Mouse (Mus musculus) heart, adult 2 months (tissue): ENCODE data around the gene Atp6ap2. TPM values are rescaled to one million over a fixed set of nuclear protein-coding genes. Genes with fewer than 3 reads are reported as not detected.

Experiments used
- DNase-seq, 2 experiments: peaks; one replicate each; pipeline ENCODE4 v3.0.0; 2021
- H3K27ac ChIP-seq: fragments of 200-600 bp; 2 replicates; pipeline ENCODE4 v1.8.1; 2022
- H3K27me3 ChIP-seq: fragments of 200-500 bp; 2 replicates; pipeline ENCODE4 v1.6.1; 2012; ENCODE audit warnings: mild to moderate bottlenecking, low read length, inconsistent platforms, mixed read lengths; ENCODE audit not compliant: control insufficient read depth, insufficient read depth
- H3K36me3 ChIP-seq: fragments of 200-500 bp; 2 replicates; pipeline ENCODE4 v1.6.1; 2012; ENCODE audit warnings: low read length, inconsistent platforms; ENCODE audit not compliant: control insufficient read depth, insufficient read depth
- H3K4me1 ChIP-seq: fragments of 200-500 bp; 2 replicates; pipeline ENCODE4 v1.6.1; 2011; ENCODE audit warnings: low read length; ENCODE audit not compliant: control insufficient read depth, insufficient read depth
- H3K4me3 ChIP-seq: fragments of 200-600 bp; 2 replicates; pipeline ENCODE4 v1.8.1; 2022
- H3K79me2 ChIP-seq: fragments of 200-500 bp; replicated peaks from 2 replicates; pipeline ENCODE4 v1.6.1; 2012; ENCODE audit warnings: mild to moderate bottlenecking, inconsistent platforms, low read length, moderate library complexity, mixed read lengths; ENCODE audit not compliant: control insufficient read depth, insufficient read depth
- H3K9ac ChIP-seq: fragments of 200-500 bp; 2 replicates; pipeline ENCODE4 v1.6.1; 2012; ENCODE audit warnings: low read depth, mild to moderate bottlenecking, control low read depth, inconsistent platforms, low read length, mixed read lengths
- CTCF ChIP-seq: fragments of 200-600 bp; IDR thresholded peaks from 2 replicates; pipeline ENCODE4 v1.8.1; 2022; ENCODE audit warnings: antibody characterized with exemption, mild to moderate bottlenecking, moderate library complexity
- EP300 ChIP-seq: fragments of 200-500 bp; IDR thresholded peaks from 2 replicates; pipeline ENCODE4 v1.6.1; 2011; ENCODE audit warnings: low read depth, low read length, control low read depth; ENCODE audit not compliant: insufficient read depth
- POLR2A ChIP-seq: fragments of 200-500 bp; IDR thresholded peaks from 2 replicates; pipeline ENCODE4 v1.6.1; 2011; ENCODE audit warnings: mild to moderate bottlenecking, low read depth, low read length, control low read depth; ENCODE audit not compliant: insufficient read depth
- WGBS: fragments of 180-500 bp; shearing (Covaris S2); methylation state at CpG from one replicate; pipeline ENCODE4 v1.1.7; 2018; 5-methylcytosine and 5-hydroxymethylcytosine counted together
- intact Hi-C: fragments of 180-260 bp; cut with DNase I; formaldehyde crosslinking; loops from one replicate; pipeline ENCODE4 v1.15.1; 2025
- long read RNA-seq: library from polyadenylated mRNA; stranded (forward); transcript quantifications from one replicate; pipeline ENCODE4 v2.0.0, GENCODE M21; 2021
- polyA plus RNA-seq: library from polyadenylated mRNA; depleted of rRNA; stranded (reverse); fragments of >200 nt; gene quantifications from 2 replicates; pipeline ENCODE4 v1.2.3, GENCODE M21; 2012; rRNA removed
- total RNA-seq, 2 experiments: library from RNA; stranded (reverse); gene quantifications; 2 replicates each; pipeline ENCODE4 v1.2.3; 2021

Gene Atp6ap2
- total RNA-seq (10 to 100 TPM; 19.0 to 21.2 TPM), polyA plus RNA-seq (6.5 and 12.9 TPM in 2 replicates)
- long read RNA-seq, transcript Atp6ap2-201 (9 exons, 2,324 nt), result major isoform, 33 of 34 reads
- long read RNA-seq, partial matches to known transcripts, result 0 of 34 reads
- long read RNA-seq, other reads (novel, unspliced or antisense), result 1 of 34 reads

DNA sequence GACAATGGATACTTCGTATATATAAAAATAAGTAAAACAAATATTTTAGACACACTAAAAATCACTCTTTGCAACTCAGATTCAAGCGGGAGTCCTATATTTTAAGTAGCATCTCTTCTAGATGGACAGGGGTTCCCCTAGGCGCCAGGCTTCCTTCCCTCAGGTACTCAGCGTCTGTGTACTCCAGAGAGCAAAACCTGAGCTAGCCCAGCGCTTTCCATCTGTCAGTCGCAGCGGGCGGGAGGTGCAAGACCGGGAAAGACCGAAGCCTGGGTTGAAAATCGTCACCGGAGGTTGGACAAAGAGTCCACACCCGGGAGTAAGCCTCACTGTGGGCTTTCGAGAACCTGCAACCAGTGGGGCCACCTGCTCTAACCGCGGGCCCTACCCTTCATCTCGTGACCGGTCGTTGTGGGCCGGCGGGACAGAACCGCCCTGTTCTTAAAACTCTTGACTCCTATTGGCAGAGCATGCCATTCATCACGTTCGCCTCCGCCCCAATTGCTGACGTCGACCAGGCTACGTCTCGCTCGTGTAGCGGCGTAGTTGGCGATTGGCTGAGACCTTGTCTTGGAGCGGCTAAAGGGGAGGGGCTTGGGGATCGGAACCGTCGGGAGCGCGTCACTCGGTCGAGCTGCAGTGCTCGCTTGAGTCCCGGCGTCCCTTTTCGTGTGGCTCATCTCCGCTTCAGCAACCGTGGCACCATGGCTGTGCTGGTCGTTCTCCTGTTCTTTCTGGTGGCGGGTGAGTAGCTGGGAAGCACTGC is at the start of gene Atp6ap2:
Atp6ap2 (plus strand) TSS at position 610 of the 766 bp plus-strand sequence.
- WGBS, result 15% methylated on average over 49 of the region's 49 CpGs
- H3K27me3 ChIP-seq, result no peaks in the 10 kb centered on the region
- intact Hi-C loops, result no loop called here

DNA sequence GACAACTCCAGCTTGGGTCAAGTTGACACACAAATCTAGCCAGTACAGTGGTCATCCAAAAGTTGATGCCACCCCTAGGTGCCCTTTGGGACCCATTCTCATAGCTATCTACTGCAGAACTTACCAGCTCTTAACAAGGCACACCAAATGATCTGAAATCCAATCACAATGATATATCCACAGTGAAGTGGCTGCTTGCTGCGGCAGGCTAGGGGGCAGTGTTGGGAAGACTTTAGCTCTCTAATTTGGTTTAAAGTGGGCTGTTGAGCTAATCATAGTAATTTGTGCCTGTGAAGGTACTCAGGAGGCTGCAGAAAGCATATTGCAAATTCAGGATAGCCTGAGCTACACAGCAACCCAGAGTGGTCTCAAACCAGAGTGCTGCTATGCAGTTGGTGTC is 43.2 kb upstream of the Atp6ap2 start:
- TF ChIP-seq POLR2A (no peak), EP300 (no peak), CTCF (no peak)
- Histone ChIP-seq H3K27ac (no peak overlapping the region), H3K36me3 (no peaks in the 10 kb centered on the region), H3K27me3 (no peaks in the 10 kb centered on the region), H3K4me1 (no peaks in the 10 kb centered on the region), H3K9ac (no peak overlapping the region), H3K4me3 (no peak overlapping the region), H3K79me2 (no peaks in the 10 kb centered on the region)
- DNase-seq, result no peak
- intact Hi-C loops, result loop anchor here (10.0 kb wide), 1 partner anchor 310 kb away; no protein-coding TSS in a partner anchor
- 78% methylated on average over 1 of the region's 1 CpGs for WGBS

More for the DNA sequence above, at the start of gene Atp6ap2:
- peaks cover 9% of the 10 kb centered on the region for H3K4me1 ChIP-seq
- peak within 1 kb of the TSS; percentile 85 for H3K27ac ChIP-seq
- TF ChIP-seq EP300, result no peak
- peak; percentile 87 for TF ChIP-seq POLR2A
- peak; percentile 10; the same call in 1 of the 2 replicates for TF ChIP-seq CTCF
- H3K9ac ChIP-seq, result peak within 1 kb of the TSS; percentile 91
- no peaks in the 10 kb centered on the region for H3K79me2 ChIP-seq
- DNase-seq, result peak; percentile 91 to 94
- no peaks in the 10 kb centered on the region for H3K36me3 ChIP-seq
- H3K4me3 ChIP-seq, result peak within 1 kb of the TSS; percentile 72

DNA sequence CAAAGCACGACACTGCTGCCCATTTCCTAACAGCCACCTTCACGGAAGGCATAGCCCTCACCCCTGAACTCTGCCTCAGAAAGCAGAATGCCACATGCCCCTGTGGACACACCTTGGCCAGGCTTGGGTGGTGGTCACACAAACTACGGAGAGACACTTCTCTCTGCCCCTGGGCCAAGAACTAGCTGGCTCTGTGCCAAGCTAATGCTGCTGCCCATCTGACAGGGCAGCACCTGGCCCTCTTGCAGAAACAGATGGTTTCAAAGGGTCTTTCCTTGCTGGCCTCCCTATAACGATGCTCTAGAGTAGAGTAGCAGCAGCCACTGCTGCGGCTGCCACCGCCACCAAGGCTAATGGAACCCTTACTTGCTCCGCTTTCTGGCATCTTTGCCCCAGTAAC is 30.5 kb upstream of the Atp6ap2 start:
- H3K27ac ChIP-seq, result no peak overlapping the region
- TF ChIP-seq EP300 (no peak), CTCF (no peak), POLR2A (no peak)
- H3K4me3 ChIP-seq, result no peak overlapping the region
- no peaks in the 10 kb centered on the region for H3K79me2 ChIP-seq
- WGBS, result 83% methylated on average over 7 of the region's 7 CpGs
- no peak for DNase-seq
- no peak overlapping the region for H3K9ac ChIP-seq
- intact Hi-C loops, result no loop called here
- no peaks in the 10 kb centered on the region for H3K36me3 ChIP-seq
- no peaks in the 10 kb centered on the region for H3K4me1 ChIP-seq
- H3K27me3 ChIP-seq, result no peaks in the 10 kb centered on the region

DNA sequence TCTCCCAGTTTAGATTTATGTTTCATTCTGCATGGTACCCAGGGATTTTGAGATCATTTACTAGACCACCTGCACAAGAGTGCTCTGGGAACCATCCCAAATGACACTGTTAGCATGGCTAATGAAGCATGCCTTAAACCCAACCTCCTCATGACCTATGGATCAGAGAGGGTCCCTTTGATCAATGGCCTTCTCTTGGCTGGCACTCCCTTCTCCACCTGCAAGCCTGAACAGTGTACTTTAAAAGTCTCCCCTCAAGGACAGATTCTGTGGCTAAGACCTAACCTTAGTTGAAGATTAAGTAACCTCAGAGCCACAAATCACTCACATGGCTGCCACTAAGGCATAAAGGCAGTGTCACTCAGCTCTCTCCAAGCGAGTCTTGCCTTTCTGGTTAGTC is 16.2 kb upstream of the Atp6ap2 start:
- intact Hi-C loops, result no loop called here
- Histone ChIP-seq H3K4me3 (no peak overlapping the region), H3K79me2 (no peaks in the 10 kb centered on the region), H3K27me3 (no peaks in the 10 kb centered on the region), H3K4me1 (no peaks in the 10 kb centered on the region), H3K9ac (no peak overlapping the region), H3K27ac (no peak overlapping the region), H3K36me3 (no peaks in the 10 kb centered on the region)
- WGBS, result 81% methylated on average over 1 of the region's 1 CpGs
- no peak for DNase-seq
- TF ChIP-seq EP300 (no peak), CTCF (no peak), POLR2A (no peak)

DNA sequence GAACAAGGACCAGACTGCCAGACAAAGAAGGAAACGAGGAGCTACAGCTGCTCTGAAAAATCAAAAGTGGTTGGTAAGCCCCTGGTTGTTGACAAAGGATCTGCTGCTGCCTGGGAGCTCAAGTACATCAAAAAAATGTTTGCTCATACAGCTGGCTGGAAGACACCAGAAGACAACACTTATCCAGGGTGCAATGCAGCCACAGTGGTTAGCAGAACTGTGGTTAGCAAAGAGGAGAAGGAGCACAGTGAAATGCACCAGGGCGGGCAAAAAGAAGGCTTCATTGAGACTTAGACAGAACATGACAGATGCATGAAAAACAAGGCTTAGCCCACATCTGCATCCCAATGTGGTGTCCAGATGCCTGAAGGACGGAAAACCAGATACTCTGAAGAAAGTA is 9.7 kb upstream of the Atp6ap2 start:
- H3K27me3 ChIP-seq, result no peaks in the 10 kb centered on the region
- no peak for DNase-seq
- H3K4me3 ChIP-seq, result no peak overlapping the region
- intact Hi-C loops, result no loop called here
- H3K4me1 ChIP-seq, result no peaks in the 10 kb centered on the region; the same call in 1 of the 2 replicates
- no peak overlapping the region for H3K27ac ChIP-seq
- WGBS, result 54% methylated on average over 3 of the region's 3 CpGs
- H3K9ac ChIP-seq, result no peak overlapping the region
- H3K36me3 ChIP-seq, result no peaks in the 10 kb centered on the region
- TF ChIP-seq CTCF (no peak), POLR2A (no peak), EP300 (no peak)
- H3K79me2 ChIP-seq, result no peaks in the 10 kb centered on the region

DNA sequence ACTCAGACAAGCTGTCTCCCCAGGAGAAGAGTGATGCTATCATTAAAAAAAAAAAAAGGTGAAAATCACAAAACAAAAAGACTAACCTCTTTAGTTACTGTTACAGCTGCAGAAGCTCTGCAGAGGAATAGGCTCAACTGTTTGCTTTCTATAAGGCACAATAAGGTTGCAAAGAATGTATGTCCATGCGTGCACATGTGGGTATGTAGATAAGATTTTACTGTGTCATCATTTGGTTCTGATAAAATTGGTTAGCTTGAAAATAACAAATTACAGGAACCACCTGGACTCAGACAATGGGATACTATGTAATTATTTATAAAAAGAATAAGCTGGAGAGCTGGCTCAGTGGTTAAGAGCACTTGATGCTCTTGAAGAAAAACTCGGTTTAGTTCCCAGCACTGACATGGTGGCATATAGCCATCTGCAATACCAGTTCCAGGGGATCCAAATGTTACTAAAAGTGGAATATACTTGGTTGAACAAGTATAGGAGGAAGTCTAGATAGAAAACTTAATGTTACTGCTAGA is 9.2 kb upstream of the Atp6ap2 start:
- H3K9ac ChIP-seq, result no peak overlapping the region
- no peak for TF ChIP-seq POLR2A
- TF ChIP-seq EP300, result no peak
- no peak for TF ChIP-seq CTCF
- WGBS, result 48% methylated on average over 2 of the region's 2 CpGs
- no peak for DNase-seq
- no peaks in the 10 kb centered on the region for H3K27me3 ChIP-seq
- H3K4me3 ChIP-seq, result no peak overlapping the region
- no peaks in the 10 kb centered on the region; the same call in 1 of the 2 replicates for H3K4me1 ChIP-seq
- intact Hi-C loops, result no loop called here
- H3K36me3 ChIP-seq, result no peaks in the 10 kb centered on the region
- no peaks in the 10 kb centered on the region for H3K79me2 ChIP-seq
- H3K27ac ChIP-seq, result no peak overlapping the region
